ENCODE assay signal across 19 mouse cellular contexts in the genomic region with DNA sequence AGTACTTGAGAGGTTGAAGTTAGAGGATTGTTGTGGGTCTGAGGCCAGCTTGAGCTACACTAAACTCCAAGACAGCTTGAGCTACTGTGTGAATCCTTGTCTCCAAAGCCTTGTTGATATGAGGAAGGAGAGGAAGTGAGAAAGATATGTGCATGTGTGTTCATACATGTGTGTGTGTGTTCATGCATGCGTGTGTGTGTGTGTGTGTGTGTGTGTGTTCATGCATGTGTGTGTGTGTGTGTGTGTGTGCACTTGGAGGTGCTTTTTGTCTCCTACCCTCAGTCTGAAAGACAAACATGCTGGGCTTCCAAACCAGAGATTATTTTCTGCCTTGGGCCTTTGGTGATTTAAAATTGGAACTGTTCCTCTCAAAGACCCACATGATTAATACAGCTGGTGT.
"Had no signal": no experiment of that assay in that cellular context is flagged by ENCODE, and none has a peak within 500 bp of the region (broad histone marks: within the 10 kb centered on the region; RNA-seq: fewer than 3 reads in every experiment).

No protein-coding gene starts in this region.

- DNase-seq: liver, postnatal 0 days; lung, postnatal 14 days; lung, postnatal 36 days; retina, postnatal 1 day; right cerebral cortex, adult 18-20 months; right cerebral cortex, postnatal 25 days; right cerebral cortex, postnatal 4 days; spleen, adult 18-20 months; thymus, adult 2 months; thymus, postnatal 25 days; thymus, postnatal 4 days had no signal

- ATAC-seq: liver, postnatal 0 days; midbrain, embryonic 15.5 days had no signal

- H3K9ac ChIP-seq: liver, embryonic 15.5 days; liver, postnatal 0 days; lung, embryonic 15.5 days; midbrain, embryonic 12.5 days; midbrain, embryonic 15.5 days; neural tube, embryonic 13.5 days; neural tube, embryonic 15.5 days had no signal

- H3K9me3 ChIP-seq: liver, embryonic 15.5 days; lung, embryonic 15.5 days; midbrain, embryonic 12.5 days; midbrain, embryonic 15.5 days; neural tube, embryonic 13.5 days; neural tube, embryonic 15.5 days had no signal

- H3K27ac ChIP-seq: liver, embryonic 15.5 days; lung, embryonic 15.5 days; macrophage; midbrain, embryonic 12.5 days; midbrain, embryonic 15.5 days; neural tube, embryonic 13.5 days; neural tube, embryonic 15.5 days had no signal

- H3K4me3 ChIP-seq: liver, embryonic 15.5 days; lung, embryonic 15.5 days; megakaryocyte, embryonic 14.5 days; midbrain, embryonic 12.5 days; midbrain, embryonic 15.5 days; neural tube, embryonic 13.5 days; neural tube, embryonic 15.5 days had no signal

- H3K4me2 ChIP-seq: liver, embryonic 15.5 days; lung, embryonic 15.5 days; midbrain, embryonic 12.5 days; midbrain, embryonic 15.5 days; neural tube, embryonic 13.5 days; neural tube, embryonic 15.5 days had no signal

- H3K36me3 ChIP-seq: liver, embryonic 15.5 days; lung, embryonic 15.5 days; midbrain, embryonic 15.5 days; neural tube, embryonic 13.5 days; neural tube, embryonic 15.5 days had no signal

- H3K4me1 ChIP-seq: liver, embryonic 15.5 days; lung, embryonic 15.5 days; megakaryocyte, embryonic 14.5 days; neural tube, embryonic 13.5 days; neural tube, embryonic 15.5 days had no signal

- H3K27me3 ChIP-seq: liver, embryonic 15.5 days; lung, embryonic 15.5 days; megakaryocyte, embryonic 14.5 days; midbrain, embryonic 12.5 days; midbrain, embryonic 15.5 days; neural tube, embryonic 13.5 days; neural tube, embryonic 15.5 days had no signal
